ENCODE assay signal across 7 mouse cellular contexts in genomic region chr2:109904171-109904821, GRCm38 (mm10). TPM values are rescaled to one million over a fixed set of nuclear protein-coding genes. Genes with fewer than 3 reads are reported as not detected.
DNase-seq lines count a peak whose midpoint lies in the region; ATAC-seq lines count a peak whose summit lies in the region.

No protein-coding gene starts in this region.

- no peak overlapping the region for H3K27ac ChIP-seq in intestine, embryonic 15.5 days
- no peak overlapping the region for H3K27ac ChIP-seq in midbrain, embryonic 10.5 days (replicated peaks)

- no peaks in the 10 kb centered on the region for H3K4me1 ChIP-seq in intestine, embryonic 15.5 days (replicated peaks)
- H3K4me1 ChIP-seq in midbrain, embryonic 10.5 days: no peaks in the 10 kb centered on the region

- H3K27me3 ChIP-seq in intestine, embryonic 15.5 days (replicated peaks): no peaks in the 10 kb centered on the region
- no peaks in the 10 kb centered on the region for H3K27me3 ChIP-seq in midbrain, embryonic 10.5 days (ENCODE audit: low read depth, poor library complexity, severe bottlenecking)

- WGBS in intestine, embryonic 15.5 days: under 1% methylated on average over 7 of the region's 7 CpGs
- 0% methylated on average over 7 of the region's 7 CpGs for WGBS in midbrain, embryonic 10.5 days

- peak; percentile 86 to 93 for DNase-seq in cerebellum, postnatal 36 days
- DNase-seq in gastrocnemius, adult 8-10 months (ENCODE audit: low spot score in 2 of 2): peak; percentile 76 to 77
- peak; percentile 83 to 89 for DNase-seq in left cerebral cortex, postnatal 10 days (ENCODE audit: extremely low spot score in 1 of 2, low spot score in 2 of 2)
- DNase-seq in midbrain, embryonic 10.5 days (ENCODE audit: low spot score): peak; percentile 71
- DNase-seq in right cerebral cortex, postnatal 36 days (ENCODE audit: low spot score in 2 of 2): peak; percentile 65 to 77

- no peak overlapping the region for H3K9ac ChIP-seq in intestine, embryonic 15.5 days

- intact Hi-C loops in left cerebral cortex, postnatal 10 days (cut with DNase I): loop anchor here (1.0 to 10.0 kb wide), 3 partner anchors 301 to 663 kb away; partner anchors contain the start of gene Fibin

- 0 out of 2 replicates have a peak, but pooled peaks cover 2% of the 10 kb centered on the region for H3K36me3 ChIP-seq in intestine, embryonic 15.5 days
- H3K36me3 ChIP-seq in midbrain, embryonic 10.5 days: peaks cover 32% of the 10 kb centered on the region

- H3K9me3 ChIP-seq in intestine, embryonic 15.5 days: no peaks in the 10 kb centered on the region
- no peaks in the 10 kb centered on the region for H3K9me3 ChIP-seq in midbrain, embryonic 10.5 days (replicated peaks)

- peak; percentile 98 for ATAC-seq in activated CD4-positive, CD25-positive, alpha-beta regulatory T cell, adult 4 months
- ATAC-seq in intestine, embryonic 15.5 days: peak; percentile 65

- no peak overlapping the region for H3K4me2 ChIP-seq in intestine, embryonic 15.5 days (replicated peaks)

- H3K4me3 ChIP-seq in intestine, embryonic 15.5 days (replicated peaks): no peak overlapping the region
- H3K4me3 ChIP-seq in midbrain, embryonic 10.5 days: no peak overlapping the region

RNA-seq across cellular contexts. Expression of gene Lgr4, which starts 13.2 kb away (rescaled TPM):
- under 1 TPM in 1 of 2 experiments, not detected in 1; 0.42 TPM for polyA plus RNA-seq in activated CD4-positive, CD25-positive, alpha-beta regulatory T cell, adult 4 months (2017; shearing (Covaris generic))
- total RNA-seq in gastrocnemius, adult 8-10 months (2022): 10 to 100 TPM; 28.4 to 33.1 (median 32.1) TPM
- 27.6 and 29.4 TPM in 2 replicates for polyA plus RNA-seq in intestine, embryonic 15.5 days (2015; fragmentation: Nextera tagmentation; extraction: Ambion mirVana)
- total RNA-seq in left cerebral cortex, postnatal 10 days (2021): 10 to 100 TPM; 19.6 to 21.2 TPM
- 12.7 and 14.3 TPM in 2 replicates for polyA plus RNA-seq in midbrain, embryonic 10.5 days (2016; fragmentation: Nextera tagmentation; extraction: Ambion mirVana)

RNA-seq across cellular contexts. Expression of gene Lin7c, which starts 13.6 kb away (rescaled TPM):
- polyA plus RNA-seq in activated CD4-positive, CD25-positive, alpha-beta regulatory T cell, adult 4 months (2017; shearing (Covaris generic)): 10 to 100 TPM; 53.8 to 62.3 TPM
- total RNA-seq in gastrocnemius, adult 8-10 months (2022): 10 to 100 TPM; 25.4 to 28.1 (median 27.6) TPM
- 64.3 and 72.0 TPM in 2 replicates for polyA plus RNA-seq in intestine, embryonic 15.5 days (2015; fragmentation: Nextera tagmentation; extraction: Ambion mirVana)
- total RNA-seq in left cerebral cortex, postnatal 10 days (2021): 100 to 1,000 TPM; 124 to 133 TPM
- polyA plus RNA-seq in midbrain, embryonic 10.5 days (2016; fragmentation: Nextera tagmentation; extraction: Ambion mirVana): 101 and 121 TPM in 2 replicates
